32 mouse cellular contexts compared by ENCODE assay signal in genomic region chr15:14177523-14177922, GRCm38 (mm10).
"Had no signal": no experiment of that assay in that cellular context is flagged by ENCODE, and none has a peak within 500 bp of the region (broad histone marks: within the 10 kb centered on the region; RNA-seq: fewer than 3 reads in every experiment).

No protein-coding gene starts in this region.

- H3K4me2 ChIP-seq: limb, embryonic 12.5 days; limb, embryonic 13.5 days; limb, embryonic 15.5 days; liver, embryonic 11.5 days; liver, embryonic 12.5 days; liver, embryonic 13.5 days; liver, embryonic 15.5 days; lung, embryonic 14.5 days; lung, embryonic 15.5 days; midbrain, embryonic 11.5 days; midbrain, embryonic 12.5 days; midbrain, embryonic 13.5 days; midbrain, embryonic 15.5 days; neural tube, embryonic 12.5 days had no signal

- DNase-seq: left cerebral cortex, postnatal 4 days; liver; liver, embryonic 13.5 days; liver, postnatal 0 days; lung, adult 18-20 months; lung, adult 2 months; lung, embryonic 14.5 days; lung, postnatal 10 days; lung, postnatal 14 days; lung, postnatal 36 days; lung, postnatal 4 days; midbrain, embryonic 14.5 days had no signal

- H3K9me3 ChIP-seq: limb, embryonic 10.5 days; limb, embryonic 12.5 days; limb, embryonic 13.5 days; limb, embryonic 15.5 days; liver, embryonic 12.5 days; liver, embryonic 13.5 days; liver, embryonic 15.5 days; lung, embryonic 15.5 days; megakaryocyte, embryonic 14.5 days; midbrain, embryonic 10.5 days; midbrain, embryonic 12.5 days; midbrain, embryonic 13.5 days; midbrain, embryonic 15.5 days; neural tube, embryonic 12.5 days had no signal

- H3K36me3 ChIP-seq: limb, embryonic 10.5 days; limb, embryonic 12.5 days; limb, embryonic 13.5 days; limb, embryonic 15.5 days; liver, embryonic 12.5 days; liver, embryonic 13.5 days; liver, embryonic 15.5 days; lung, embryonic 15.5 days; midbrain, embryonic 10.5 days; midbrain, embryonic 12.5 days; midbrain, embryonic 13.5 days; midbrain, embryonic 15.5 days; neural tube, embryonic 12.5 days had no signal

- H3K4me3 ChIP-seq: limb, embryonic 10.5 days; limb, embryonic 12.5 days; limb, embryonic 13.5 days; limb, embryonic 15.5 days; liver, embryonic 12.5 days; liver, embryonic 13.5 days; liver, embryonic 15.5 days; lung, embryonic 15.5 days; megakaryocyte, embryonic 14.5 days; midbrain, embryonic 10.5 days; midbrain, embryonic 12.5 days; midbrain, embryonic 13.5 days; midbrain, embryonic 15.5 days; myocyte; neural tube, embryonic 12.5 days had no signal

- H3K4me1 ChIP-seq: limb, embryonic 10.5 days; limb, embryonic 12.5 days; limb, embryonic 13.5 days; limb, embryonic 15.5 days; liver, embryonic 12.5 days; liver, embryonic 13.5 days; liver, embryonic 15.5 days; lung, embryonic 15.5 days; megakaryocyte, embryonic 14.5 days; midbrain, embryonic 10.5 days; midbrain, embryonic 12.5 days; midbrain, embryonic 13.5 days; midbrain, embryonic 15.5 days; neural tube, embryonic 12.5 days had no signal

- H3K27ac ChIP-seq: limb, embryonic 10.5 days; limb, embryonic 12.5 days; limb, embryonic 13.5 days; limb, embryonic 15.5 days; liver, embryonic 12.5 days; liver, embryonic 13.5 days; liver, embryonic 14.5 days; liver, embryonic 15.5 days; lung, embryonic 15.5 days; macrophage; midbrain, embryonic 10.5 days; midbrain, embryonic 12.5 days; midbrain, embryonic 13.5 days; midbrain, embryonic 15.5 days; neural tube, embryonic 12.5 days had no signal

- H3K9ac ChIP-seq: limb, embryonic 12.5 days; limb, embryonic 13.5 days; limb, embryonic 15.5 days; liver, embryonic 12.5 days; liver, embryonic 13.5 days; liver, embryonic 14.5 days; liver, embryonic 15.5 days; liver, postnatal 0 days; lung, embryonic 14.5 days; lung, embryonic 15.5 days; midbrain, embryonic 12.5 days; midbrain, embryonic 13.5 days; midbrain, embryonic 15.5 days; neural tube, embryonic 12.5 days had no signal

- ATAC-seq: liver, embryonic 12.5 days; liver, postnatal 0 days; lung, postnatal 0 days; midbrain, embryonic 13.5 days; midbrain, embryonic 15.5 days; midbrain, embryonic 16.5 days had no signal

- H3K27me3 ChIP-seq: limb, embryonic 12.5 days; limb, embryonic 13.5 days; limb, embryonic 15.5 days; liver, embryonic 12.5 days; liver, embryonic 13.5 days; liver, embryonic 15.5 days; lung, embryonic 15.5 days; megakaryocyte, embryonic 14.5 days; midbrain, embryonic 12.5 days; midbrain, embryonic 13.5 days; midbrain, embryonic 15.5 days; neural tube, embryonic 12.5 days had no signal
